Mouse (Mus musculus): ENCODE measurements around the gene Oxld1. TPM values are rescaled to one million over a fixed set of nuclear protein-coding genes. Genes with fewer than 3 reads are reported as not detected.

Oxld1 gene
- total and polyA plus RNA-seq, 3 experiments: 10.4 to 31.4 (median 20.3) TPM

DNA sequence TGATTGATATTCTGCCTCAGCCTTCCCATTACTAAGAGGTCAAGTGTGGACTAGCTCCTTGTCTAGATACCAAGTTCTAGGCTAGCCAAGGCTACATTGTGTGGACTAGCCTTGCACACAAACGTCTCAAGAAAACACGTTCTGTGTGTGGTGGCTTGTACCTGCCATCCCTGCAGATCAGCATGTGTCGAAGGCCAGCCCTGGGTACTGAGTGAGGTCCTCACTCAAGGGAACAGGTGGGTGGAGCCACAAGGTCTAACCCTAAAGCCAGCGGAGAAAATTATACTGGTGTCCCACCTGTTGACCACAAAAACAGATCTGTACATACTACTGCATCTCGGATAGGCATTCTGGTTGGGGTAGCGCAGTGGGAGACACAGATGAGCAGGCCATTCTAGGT, 42.0 kb upstream of the Oxld1 start:
- Histone ChIP-seq H3K4me1 (ENCODE audit: control insufficient read depth in 1 of 2, insufficient read depth in 2 of 2) (no peaks in the 10 kb centered on the region), H3K36me3 (replicated peaks in 1 of 2; ENCODE audit: control insufficient read depth in 1 of 2, insufficient read depth in 1 of 2, low read length in 1 of 2) (peaks cover 35 to 50% of the 10 kb centered on the region in 2 experiments), H3K79me2 (replicated peaks; ENCODE audit: control insufficient read depth, extremely low read depth, insufficient read depth, poor library complexity, severe bottlenecking) (no peaks in the 10 kb centered on the region), H3K9ac (ENCODE audit: insufficient read depth, low read depth) (no peak overlapping the region), H3K9me3 (replicated peaks; ENCODE audit: low read length) (no peaks in the 10 kb centered on the region), H3K4me2 (ENCODE audit: insufficient read depth, low read depth, poor library complexity, severe bottlenecking) (no peak overlapping the region), H3K27ac (ENCODE audit: insufficient read depth, low read depth) (no peak overlapping the region), H3K27me3 (replicated peaks) (no peaks in the 10 kb centered on the region), H3K4me3 (replicated peaks in 1 of 3; ENCODE audit: low read depth in 2 of 3, low read length in 2 of 3, poor library complexity in 1 of 3) (no peak overlapping the region)
- in situ Hi-C loops (cut with MboI; ENCODE audit: low pct_ligation_motif_present, low pct_unique_long_range_greater_than_20kb, low sequenced_read_pairs) (no loop called here), dilution Hi-C loops (cut with MboI; ENCODE audit: extremely low pct_ligation_motif_present, extremely low pct_unique_long_range_greater_than_20kb, low sequenced_read_pairs) (no loop called here)
- DNase-seq (ENCODE audit: extremely low read depth): no peak
- no peak for TF ChIP-seq USF1 (IDR thresholded peaks at IDR 0.05; ENCODE audit: low read depth, low read length)
- 0 out of 2 replicates have a peak, but pooled peaks have one; percentile 18 for TF ChIP-seq POLR2AphosphoS2 (IDR thresholded peaks at IDR 0.05; ENCODE audit: low read depth, low read length)

DNA sequence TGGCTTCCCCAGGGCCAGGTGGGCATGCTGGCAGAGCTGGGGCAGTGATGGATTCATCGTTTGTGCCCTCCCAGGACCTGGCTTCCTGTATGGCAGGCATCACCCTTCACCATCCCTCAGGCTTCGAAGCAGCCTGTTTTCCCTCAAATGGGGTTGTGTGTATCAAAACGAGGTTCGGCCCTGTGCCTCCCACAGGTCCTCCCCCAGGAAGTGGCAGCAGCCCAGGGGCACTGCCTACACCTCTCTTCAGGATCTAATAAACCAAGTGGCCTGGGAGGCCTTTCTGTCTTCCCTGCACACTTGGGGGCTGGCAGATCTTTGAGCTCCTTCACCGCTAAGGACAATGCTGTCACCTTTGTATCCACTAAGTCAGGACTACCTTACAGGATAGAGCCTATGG, 41.0 kb upstream of the Oxld1 start:
- Histone ChIP-seq H3K27me3 (replicated peaks) (no peaks in the 10 kb centered on the region), H3K4me1 (ENCODE audit: control insufficient read depth in 1 of 2, insufficient read depth in 2 of 2) (peaks cover 0 to 9% of the 10 kb centered on the region in 2 experiments; a peak in 2 of 4 replicates), H3K79me2 (replicated peaks; ENCODE audit: control insufficient read depth, extremely low read depth, insufficient read depth, poor library complexity, severe bottlenecking) (no peaks in the 10 kb centered on the region), H3K9me3 (replicated peaks; ENCODE audit: low read length) (no peaks in the 10 kb centered on the region), H3K4me2 (ENCODE audit: insufficient read depth, low read depth, poor library complexity, severe bottlenecking) (no peak overlapping the region), H3K36me3 (replicated peaks in 1 of 2; ENCODE audit: control insufficient read depth in 1 of 2, insufficient read depth in 1 of 2, low read length in 1 of 2) (peaks cover 40 to 60% of the 10 kb centered on the region in 2 experiments), H3K4me3 (replicated peaks in 1 of 3; ENCODE audit: low read depth in 2 of 3, low read length in 2 of 3, poor library complexity in 1 of 3) (no peak overlapping the region), H3K27ac (ENCODE audit: insufficient read depth, low read depth) (no peak overlapping the region), H3K9ac (ENCODE audit: insufficient read depth, low read depth) (no peak overlapping the region)
- in situ Hi-C loops (cut with MboI; ENCODE audit: low pct_ligation_motif_present, low pct_unique_long_range_greater_than_20kb, low sequenced_read_pairs): no loop called here
- dilution Hi-C loops (cut with MboI; ENCODE audit: extremely low pct_ligation_motif_present, extremely low pct_unique_long_range_greater_than_20kb, low sequenced_read_pairs): no loop called here
- DNase-seq (ENCODE audit: extremely low read depth): no peak
- TF ChIP-seq HCFC1 (IDR thresholded peaks at IDR 0.05; ENCODE audit: low read depth, low read length) (no peak), ZKSCAN1 (IDR thresholded peaks at IDR 0.05; ENCODE audit: borderline replicate concordance, low read depth, low read length) (no peak), CHD1 (IDR thresholded peaks at IDR 0.05; ENCODE audit: low read depth, low read length) (no peak), ZMIZ1 (IDR thresholded peaks at IDR 0.05; ENCODE audit: low read depth, low read length) (no peak), ELF1 (IDR thresholded peaks at IDR 0.05; ENCODE audit: low read depth, low read length) (no peak), TCF12 (IDR thresholded peaks at IDR 0.05; ENCODE audit: low read depth, low read length) (no peak), SIN3A (IDR thresholded peaks at IDR 0.05; ENCODE audit: low read length) (no peak), MAX (IDR thresholded peaks at IDR 0.05; ENCODE audit: low read length) (no peak), MEF2A (IDR thresholded peaks at IDR 0.05; ENCODE audit: borderline replicate concordance, low read depth, low read length) (no peak), CHD2 (IDR thresholded peaks at IDR 0.05; ENCODE audit: low read length) (no peak), USF2 (conservative IDR thresholded peaks at IDR 0.05; ENCODE audit: low read depth, low read length) (no peak), KAT2A (IDR thresholded peaks at IDR 0.05; ENCODE audit: insufficient replicate concordance, low read length) (no peak)

DNA sequence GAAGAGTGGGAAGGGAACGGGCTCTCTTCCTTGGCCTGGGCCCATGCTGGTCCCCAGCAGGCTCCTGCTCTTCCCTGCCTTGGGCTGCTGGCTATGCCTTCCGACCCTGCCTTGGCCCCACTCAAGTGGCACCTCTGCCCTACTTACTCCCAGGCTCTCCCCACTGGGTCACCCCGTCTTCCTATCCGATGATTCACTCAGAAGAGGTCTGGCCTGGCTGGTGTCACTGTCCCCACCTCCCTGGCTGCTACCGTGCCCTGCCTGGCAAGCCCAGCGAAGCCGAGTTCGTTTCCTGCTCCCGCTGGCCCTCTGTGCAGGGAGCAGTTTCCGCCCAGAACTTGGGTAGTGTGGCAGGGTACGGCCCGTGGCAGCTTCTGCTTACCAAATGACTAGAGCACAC, 40.4 kb upstream of the Oxld1 start:
- no peaks in the 10 kb centered on the region for H3K9me3 ChIP-seq (replicated peaks; ENCODE audit: low read length)
- H3K4me1 ChIP-seq (ENCODE audit: control insufficient read depth in 1 of 2, insufficient read depth in 2 of 2): peaks cover 0 to 16% of the 10 kb centered on the region in 2 experiments; a peak in 2 of 4 replicates
- H3K4me3 ChIP-seq (replicated peaks in 1 of 3; ENCODE audit: low read depth in 2 of 3, low read length in 2 of 3, poor library complexity in 1 of 3): no peak overlapping the region
- H3K9ac ChIP-seq (ENCODE audit: insufficient read depth, low read depth): no peak overlapping the region
- H3K4me2 ChIP-seq (ENCODE audit: insufficient read depth, low read depth, poor library complexity, severe bottlenecking): no peak overlapping the region
- DNase-seq (ENCODE audit: extremely low read depth): no peak
- in situ Hi-C loops (cut with MboI; ENCODE audit: low pct_ligation_motif_present, low pct_unique_long_range_greater_than_20kb, low sequenced_read_pairs): no loop called here
- H3K36me3 ChIP-seq (replicated peaks in 1 of 2; ENCODE audit: control insufficient read depth in 1 of 2, insufficient read depth in 1 of 2, low read length in 1 of 2): peaks cover 40 to 65% of the 10 kb centered on the region in 2 experiments
- H3K27me3 ChIP-seq (replicated peaks): no peaks in the 10 kb centered on the region
- H3K79me2 ChIP-seq (replicated peaks; ENCODE audit: control insufficient read depth, extremely low read depth, insufficient read depth, poor library complexity, severe bottlenecking): 0 out of 2 replicates have a peak, but pooled peaks cover 1% of the 10 kb centered on the region
- no peak overlapping the region for H3K27ac ChIP-seq (ENCODE audit: insufficient read depth, low read depth)
- dilution Hi-C loops (cut with MboI; ENCODE audit: extremely low pct_ligation_motif_present, extremely low pct_unique_long_range_greater_than_20kb, low sequenced_read_pairs): no loop called here
- TF ChIP-seq JUN (IDR thresholded peaks at IDR 0.05; ENCODE audit: insufficient read depth, low read depth, low read length) (no peak), NELFE (IDR thresholded peaks at IDR 0.05; ENCODE audit: low read depth, low read length) (no peak), EP300 (IDR thresholded peaks at IDR 0.05; ENCODE audit: low read length) (no peak), ZMIZ1 (IDR thresholded peaks at IDR 0.05; ENCODE audit: low read depth, low read length) (no peak), PAX5 (IDR thresholded peaks at IDR 0.05; ENCODE audit: low read length) (no peak), MEF2A (IDR thresholded peaks at IDR 0.05; ENCODE audit: borderline replicate concordance, low read depth, low read length) (no peak), E2F4 (IDR thresholded peaks at IDR 0.05; ENCODE audit: insufficient replicate concordance, low read depth, low read length) (no peak), UBTF (IDR thresholded peaks at IDR 0.05; ENCODE audit: low read depth, low read length) (no peak), MAX (IDR thresholded peaks at IDR 0.05; ENCODE audit: low read length) (no peak), USF1 (IDR thresholded peaks at IDR 0.05; ENCODE audit: low read depth, low read length) (no peak), MAZ (IDR thresholded peaks at IDR 0.05; ENCODE audit: low read depth, low read length) (no peak), CTCF (conservative IDR thresholded peaks at IDR 0.05 in 1 of 2, IDR thresholded peaks at IDR 0.05 in 1 of 2; ENCODE audit: low read depth in 2 of 2, low read length in 2 of 2) (no peak), NRF1 (IDR thresholded peaks at IDR 0.05; ENCODE audit: low read depth, low read length) (no peak), RAD21 (IDR thresholded peaks at IDR 0.05; ENCODE audit: low read depth, low read length) (no peak), CHD2 (IDR thresholded peaks at IDR 0.05; ENCODE audit: low read length) (no peak), BHLHE40 (IDR thresholded peaks at IDR 0.05; ENCODE audit: low read depth, low read length) (no peak), ZC3H11A (IDR thresholded peaks at IDR 0.05; ENCODE audit: low read depth, low read length) (no peak)

Measured in CH12.LX (cell line).